Mouse (Mus musculus) macrophage (primary cell): ENCODE data around the gene Kcnc3. TPM values are rescaled to one million over a fixed set of nuclear protein-coding genes. Genes with fewer than 3 reads are reported as not detected.

Experiments used
- H3K27ac ChIP-seq: fragments of 350-480 bp; formaldehyde crosslinking; 2 replicates; pipeline ENCODE4 v1.9.0; 2021
- H3K36me3 ChIP-seq: fragments of 350-480 bp; formaldehyde crosslinking; 2 replicates; pipeline ENCODE4 v1.9.0; 2021; ENCODE audit errors: inconsistent target
- H3K4me3 ChIP-seq: fragments of 350-480 bp; formaldehyde crosslinking; 2 replicates; pipeline ENCODE4 v1.9.0; 2021; ENCODE audit errors: inconsistent target
- H3K79me2 ChIP-seq: fragments of 350-480 bp; formaldehyde crosslinking; 2 replicates; pipeline ENCODE4 v1.9.0; 2021; ENCODE audit errors: inconsistent target
- whole genome bisulfite sequencing: methylation state at CpG from one replicate; pipeline ENCODE4 v1.1.7; 2026; ENCODE audit warnings: inconsistent platforms; ENCODE audit not compliant: missing documents; 5-methylcytosine and 5-hydroxymethylcytosine counted together
- polyA plus RNA-seq: library from polyadenylated mRNA; stranded (reverse); fragments of 250-400 nt; gene quantifications from 3 replicates; pipeline ENCODE4 v1.2.4, GENCODE M21; 2018; ENCODE audit warnings: inconsistent platforms

Gene Kcnc3
- polyA plus RNA-seq, 1 experiment from 2014 or later, result 0.11 TPM

- H3K4me3 ChIP-seq, result no peak overlapping the region
- H3K36me3 ChIP-seq, result no peaks in the 10 kb centered on the region
- 69% methylated on average over 5 of the region's 5 CpGs for WGBS
- H3K79me2 ChIP-seq, result no peaks in the 10 kb centered on the region
- H3K27ac ChIP-seq, result no peak overlapping the region
Measured at GRCm38 (mm10) chr7:44596996-44597538, 6.6 kb downstream of the Kcnc3 start.

- Histone ChIP-seq H3K79me2 (no peaks in the 10 kb centered on the region), H3K4me3 (no peak overlapping the region), H3K27ac (no peak overlapping the region), H3K36me3 (no peaks in the 10 kb centered on the region)
- 92% methylated on average over 4 of the region's 4 CpGs for WGBS
Measured at GRCm38 (mm10) chr7:44597666-44598065, 7.2 kb downstream of the Kcnc3 start.

GRCm38 (mm10) chr7:44598336-44598735, 7.9 kb downstream of the Kcnc3 start:
- Histone ChIP-seq H3K79me2 (no peaks in the 10 kb centered on the region), H3K36me3 (no peaks in the 10 kb centered on the region), H3K27ac (no peak overlapping the region), H3K4me3 (no peak overlapping the region)
- WGBS, result 76% methylated on average over 12 of the region's 12 CpGs

- 75% methylated on average over 10 of the region's 10 CpGs for WGBS
- no peaks in the 10 kb centered on the region for H3K36me3 ChIP-seq
Measured at GRCm38 (mm10) chr7:44600691-44601262, 10.3 kb downstream of the Kcnc3 start.

GRCm38 (mm10) chr7:44601646-44602045, 11.2 kb downstream of the Kcnc3 start:
- Histone ChIP-seq H3K4me3 (no peak overlapping the region), H3K27ac (no peak overlapping the region), H3K79me2 (no peaks in the 10 kb centered on the region), H3K36me3 (no peaks in the 10 kb centered on the region)
- WGBS, result 15% methylated on average over 19 of the region's 19 CpGs

More at GRCm38 (mm10) chr7:44600691-44601262, 10.3 kb downstream of the Kcnc3 start:
- H3K27ac ChIP-seq, result no peak overlapping the region
- no peak overlapping the region for H3K4me3 ChIP-seq
- no peaks in the 10 kb centered on the region for H3K79me2 ChIP-seq

GRCm38 (mm10) chr7:44602443-44602842, 12.0 kb downstream of the Kcnc3 start:
- no peak overlapping the region for H3K4me3 ChIP-seq
- H3K36me3 ChIP-seq, result no peaks in the 10 kb centered on the region
- no peak overlapping the region for H3K27ac ChIP-seq
- H3K79me2 ChIP-seq, result no peaks in the 10 kb centered on the region
- 12% methylated on average over 11 of the region's 11 CpGs for WGBS

GRCm38 (mm10) chr7:44603186-44603855, 12.9 kb downstream of the Kcnc3 start:
- Histone ChIP-seq H3K27ac (no peak overlapping the region), H3K36me3 (no peaks in the 10 kb centered on the region), H3K4me3 (no peak overlapping the region), H3K79me2 (no peaks in the 10 kb centered on the region)
- WGBS, result 6% methylated on average over 20 of the region's 20 CpGs

GRCm38 (mm10) chr7:44604139-44604606, 13.7 kb downstream of the Kcnc3 start:
- Histone ChIP-seq H3K27ac (no peak overlapping the region), H3K4me3 (no peak overlapping the region)
- WGBS, result 7% methylated on average over 14 of the region's 25 CpGs

GRCm38 (mm10) chr7:44604619-44605018, 14.2 kb downstream of the Kcnc3 start:
- no peak overlapping the region for H3K4me3 ChIP-seq
- 14% methylated on average over 8 of the region's 8 CpGs for WGBS
- H3K27ac ChIP-seq, result no peak overlapping the region
- H3K36me3 ChIP-seq, result no peaks in the 10 kb centered on the region
- no peaks in the 10 kb centered on the region for H3K79me2 ChIP-seq

More at GRCm38 (mm10) chr7:44604139-44604606, 13.7 kb downstream of the Kcnc3 start:
- Histone ChIP-seq H3K79me2 (no peaks in the 10 kb centered on the region), H3K36me3 (no peaks in the 10 kb centered on the region)

- no peaks in the 10 kb centered on the region for H3K36me3 ChIP-seq
- no peak overlapping the region for H3K4me3 ChIP-seq
- H3K27ac ChIP-seq, result no peak overlapping the region
- 38% methylated on average over 7 of the region's 7 CpGs for WGBS
- H3K79me2 ChIP-seq, result no peaks in the 10 kb centered on the region
Measured at GRCm38 (mm10) chr7:44605436-44605835, 15.0 kb downstream of the Kcnc3 start.

GRCm38 (mm10) chr7:44606171-44606901, 15.9 kb downstream of the Kcnc3 start:
- no peaks in the 10 kb centered on the region for H3K36me3 ChIP-seq
- no peaks in the 10 kb centered on the region for H3K79me2 ChIP-seq
- H3K27ac ChIP-seq, result no peak overlapping the region
- WGBS, result 13% methylated on average over 28 of the region's 29 CpGs
- no peak overlapping the region for H3K4me3 ChIP-seq

GRCm38 (mm10) chr7:44612192-44612591, 21.7 kb downstream of the Kcnc3 start:
- 86% methylated on average over 4 of the region's 7 CpGs for WGBS
- no peak overlapping the region for H3K27ac ChIP-seq
- H3K79me2 ChIP-seq, result no peaks in the 10 kb centered on the region
- no peak overlapping the region for H3K4me3 ChIP-seq
- no peaks in the 10 kb centered on the region for H3K36me3 ChIP-seq

GRCm38 (mm10) chr7:44614041-44614688, 23.7 kb downstream of the Kcnc3 start:
- H3K79me2 ChIP-seq, result no peaks in the 10 kb centered on the region
- no peak overlapping the region for H3K27ac ChIP-seq
- WGBS, result 18% methylated on average over 20 of the region's 20 CpGs

GRCm38 (mm10) chr7:44615309-44615708, 24.8 kb downstream of the Kcnc3 start:
- no peak overlapping the region for H3K27ac ChIP-seq
- 19% methylated on average over 10 of the region's 10 CpGs for WGBS
- H3K79me2 ChIP-seq, result no peaks in the 10 kb centered on the region
- no peak overlapping the region for H3K4me3 ChIP-seq
- H3K36me3 ChIP-seq, result no peaks in the 10 kb centered on the region

More at GRCm38 (mm10) chr7:44614041-44614688, 23.7 kb downstream of the Kcnc3 start:
- Histone ChIP-seq H3K36me3 (no peaks in the 10 kb centered on the region), H3K4me3 (no peak overlapping the region)
